Mouse (Mus musculus): Measurements from ENCODE around the gene Tdp1. TPM values are rescaled to one million over a fixed set of nuclear protein-coding genes. Genes with fewer than 3 reads are reported as not detected.

The Tdp1 gene
- total RNA-seq, 1 experiment: 27.5 TPM

DNA sequence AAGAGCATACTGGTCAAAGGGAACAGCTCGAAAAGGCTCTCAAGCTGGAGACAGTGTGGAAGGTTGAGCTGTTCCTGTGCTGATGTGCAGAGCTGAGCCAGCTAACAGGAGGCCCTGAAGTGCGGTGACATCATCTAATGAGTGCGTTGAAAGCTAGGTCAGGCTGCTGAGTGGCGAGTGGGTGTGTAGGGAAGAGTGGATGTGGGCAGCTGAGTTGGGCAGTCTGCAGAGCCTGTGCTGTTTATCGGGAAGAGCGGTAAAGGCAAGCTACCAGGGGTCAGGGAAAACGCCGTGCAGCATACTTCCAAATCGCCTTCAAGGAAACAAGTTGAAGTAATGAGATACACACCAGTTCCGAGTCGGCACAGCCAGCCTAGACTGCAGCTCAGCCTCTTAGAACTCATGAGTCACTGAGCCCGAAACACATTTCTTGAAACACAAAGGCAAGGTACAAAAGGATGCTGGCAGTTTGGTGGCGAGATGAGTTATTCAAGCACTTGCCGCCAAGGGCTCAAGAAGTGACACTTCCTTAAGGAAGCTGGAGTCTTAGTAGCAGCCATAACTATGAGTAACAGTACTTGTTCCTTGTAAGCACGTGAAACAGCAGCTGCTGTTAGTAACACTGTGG, 33.6 kb downstream of the Tdp1 start:
- peaks cover 26% of the 10 kb centered on the region for H3K36me3 ChIP-seq (ENCODE audit: control insufficient read depth, insufficient read depth, low read length, poor library complexity, severe bottlenecking)
- in situ Hi-C loops (cut with MboI; ENCODE audit: low sequenced_read_pairs in 2 of 2, unreplicated experiment in 2 of 2): no loop called here
- no peak overlapping the region for H3K27ac ChIP-seq (ENCODE audit: insufficient read depth, low read depth, low read length, poor library complexity, severe bottlenecking)
- DNase-seq (ENCODE audit: low read depth, low spot score): no peak
- no peak overlapping the region for H3K4me3 ChIP-seq (ENCODE audit: insufficient read depth in 1 of 2, low read depth in 1 of 2, low read length in 2 of 2, poor library complexity in 1 of 2, severe bottlenecking in 1 of 2)
- H3K9ac ChIP-seq (ENCODE audit: insufficient read depth, low read depth, low read length, poor library complexity, severe bottlenecking): no peak overlapping the region
- H3K4me1 ChIP-seq (ENCODE audit: control insufficient read depth in 2 of 2, insufficient read depth in 2 of 2, low read length in 2 of 2, poor library complexity in 1 of 2): no peaks in the 10 kb centered on the region
- H3K9me3 ChIP-seq (ENCODE audit: control insufficient read depth, insufficient read depth, low read depth, low read length): no peaks in the 10 kb centered on the region
- TF ChIP-seq ZC3H11A (IDR thresholded peaks at IDR 0.05; ENCODE audit: borderline replicate concordance, low read depth, low read length): no peak
- TF ChIP-seq CHD2 (IDR thresholded peaks at IDR 0.05; ENCODE audit: low read depth, low read length): no peak
- TF ChIP-seq HCFC1 (IDR thresholded peaks at IDR 0.05; ENCODE audit: borderline replicate concordance, insufficient read depth, low read length): no peak
- no peak for TF ChIP-seq MAFK (IDR thresholded peaks at IDR 0.05; ENCODE audit: insufficient read depth, low read depth, low read length)
- TF ChIP-seq ZNF384 (IDR thresholded peaks at IDR 0.05; ENCODE audit: low read depth, low read length): no peak

DNA sequence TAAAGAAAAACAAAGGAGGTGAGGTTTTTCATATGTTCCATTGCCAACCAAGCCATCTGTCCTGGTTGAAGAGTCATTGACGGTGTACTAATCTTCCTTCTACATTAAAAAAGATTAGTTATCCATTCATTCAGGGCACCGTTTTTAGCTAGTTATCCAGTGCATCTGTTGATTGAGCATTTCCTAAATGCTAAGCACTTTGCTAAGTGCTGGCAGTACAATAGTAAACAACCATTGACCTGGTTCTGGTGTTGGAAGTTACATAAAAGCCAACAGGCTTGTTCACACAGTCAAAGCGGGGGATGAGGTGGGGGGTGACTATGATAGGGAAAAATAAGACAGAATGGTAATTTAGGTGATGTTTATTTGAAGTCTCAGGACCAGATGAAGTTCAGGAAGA, 35.3 kb downstream of the Tdp1 start:
- H3K4me3 ChIP-seq (ENCODE audit: insufficient read depth in 1 of 2, low read depth in 1 of 2, low read length in 2 of 2, poor library complexity in 1 of 2, severe bottlenecking in 1 of 2): no peak overlapping the region
- no peak for DNase-seq (ENCODE audit: low read depth, low spot score)
- in situ Hi-C loops (cut with MboI; ENCODE audit: low sequenced_read_pairs in 2 of 2, unreplicated experiment in 2 of 2): no loop called here
- TF ChIP-seq ZNF384 (IDR thresholded peaks at IDR 0.05; ENCODE audit: low read depth, low read length): no peak
- no peak for TF ChIP-seq ZC3H11A (IDR thresholded peaks at IDR 0.05; ENCODE audit: borderline replicate concordance, low read depth, low read length)
- TF ChIP-seq HCFC1 (IDR thresholded peaks at IDR 0.05; ENCODE audit: borderline replicate concordance, insufficient read depth, low read length): no peak
- no peak for TF ChIP-seq MAFK (IDR thresholded peaks at IDR 0.05; ENCODE audit: insufficient read depth, low read depth, low read length)
- TF ChIP-seq CHD2 (IDR thresholded peaks at IDR 0.05; ENCODE audit: low read depth, low read length): no peak
- peaks cover 17% of the 10 kb centered on the region for H3K36me3 ChIP-seq (ENCODE audit: control insufficient read depth, insufficient read depth, low read length, poor library complexity, severe bottlenecking)
- no peaks in the 10 kb centered on the region for H3K9me3 ChIP-seq (ENCODE audit: control insufficient read depth, insufficient read depth, low read depth, low read length)
- H3K4me1 ChIP-seq (ENCODE audit: control insufficient read depth in 2 of 2, insufficient read depth in 2 of 2, low read length in 2 of 2, poor library complexity in 1 of 2): 0 out of 4 replicates have a peak, but pooled peaks cover 0 to 3% of the 10 kb centered on the region in 2 experiments
- no peak overlapping the region for H3K9ac ChIP-seq (ENCODE audit: insufficient read depth, low read depth, low read length, poor library complexity, severe bottlenecking)
- H3K27ac ChIP-seq (ENCODE audit: insufficient read depth, low read depth, low read length, poor library complexity, severe bottlenecking): no peak overlapping the region

DNA sequence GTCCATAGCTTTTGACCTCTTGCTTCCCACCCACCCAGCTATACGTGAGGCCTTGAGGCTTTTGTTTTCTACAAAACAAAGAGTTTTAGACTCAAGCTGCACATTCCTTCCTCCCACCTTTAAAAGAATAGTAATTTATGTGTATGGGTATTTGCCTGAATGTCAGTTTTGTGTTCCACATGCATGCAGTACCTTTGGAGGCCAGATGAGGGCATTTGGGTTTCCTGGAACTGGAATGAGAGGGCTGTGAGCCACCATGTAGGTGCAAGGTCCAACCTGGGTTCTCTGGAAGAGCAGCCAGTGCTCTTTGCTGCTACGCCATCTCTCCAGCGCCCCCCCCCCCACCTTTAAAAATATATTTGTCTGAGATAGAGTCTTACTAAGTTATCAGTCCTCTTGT, 36.7 kb downstream of the Tdp1 start:
- peaks cover 12% of the 10 kb centered on the region; the same call in 1 of the 2 replicates for H3K36me3 ChIP-seq (ENCODE audit: control insufficient read depth, insufficient read depth, low read length, poor library complexity, severe bottlenecking)
- TF ChIP-seq HCFC1 (IDR thresholded peaks at IDR 0.05; ENCODE audit: borderline replicate concordance, insufficient read depth, low read length): no peak
- TF ChIP-seq MAFK (IDR thresholded peaks at IDR 0.05; ENCODE audit: insufficient read depth, low read depth, low read length): no peak
- TF ChIP-seq CHD2 (IDR thresholded peaks at IDR 0.05; ENCODE audit: low read depth, low read length): no peak
- TF ChIP-seq ZC3H11A (IDR thresholded peaks at IDR 0.05; ENCODE audit: borderline replicate concordance, low read depth, low read length): no peak
- no peak for TF ChIP-seq ZNF384 (IDR thresholded peaks at IDR 0.05; ENCODE audit: low read depth, low read length)
- H3K4me1 ChIP-seq (ENCODE audit: control insufficient read depth in 2 of 2, insufficient read depth in 2 of 2, low read length in 2 of 2, poor library complexity in 1 of 2): 0 out of 4 replicates have a peak, but pooled peaks cover 0 to 3% of the 10 kb centered on the region in 2 experiments
- H3K9me3 ChIP-seq (ENCODE audit: control insufficient read depth, insufficient read depth, low read depth, low read length): no peaks in the 10 kb centered on the region
- H3K9ac ChIP-seq (ENCODE audit: insufficient read depth, low read depth, low read length, poor library complexity, severe bottlenecking): no peak overlapping the region
- H3K4me3 ChIP-seq (ENCODE audit: insufficient read depth in 1 of 2, low read depth in 1 of 2, low read length in 2 of 2, poor library complexity in 1 of 2, severe bottlenecking in 1 of 2): no peak overlapping the region
- no peak for DNase-seq (ENCODE audit: low read depth, low spot score)
- H3K27ac ChIP-seq (ENCODE audit: insufficient read depth, low read depth, low read length, poor library complexity, severe bottlenecking): no peak overlapping the region
- in situ Hi-C loops (cut with MboI; ENCODE audit: low sequenced_read_pairs in 2 of 2, unreplicated experiment in 2 of 2): no loop called here

DNA sequence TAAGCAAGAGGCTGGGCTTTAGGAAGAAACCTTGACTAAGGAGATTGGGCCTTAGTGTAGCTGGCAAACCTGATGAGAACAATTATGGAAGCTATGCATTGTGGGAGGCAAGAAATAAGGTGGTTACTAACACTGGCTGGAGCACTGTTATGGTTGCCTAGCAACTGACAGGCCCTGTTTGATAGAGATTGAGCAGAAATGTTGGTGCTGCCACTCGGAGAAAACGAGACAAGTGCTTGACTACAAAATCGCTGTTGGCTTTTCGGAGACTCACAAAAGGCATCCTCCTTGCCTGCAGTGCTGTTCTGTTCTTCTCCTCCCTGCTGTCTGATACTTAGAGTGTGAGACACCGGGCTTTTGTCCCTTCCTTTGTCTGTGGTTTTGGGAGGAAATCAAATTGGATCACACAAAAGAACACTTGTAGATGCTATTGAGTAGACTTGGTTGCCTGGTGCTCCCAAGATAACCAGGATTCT, 38.9 kb downstream of the Tdp1 start:
- no peak overlapping the region for H3K4me3 ChIP-seq (ENCODE audit: insufficient read depth in 1 of 2, low read depth in 1 of 2, low read length in 2 of 2, poor library complexity in 1 of 2, severe bottlenecking in 1 of 2)
- no peak overlapping the region for H3K9ac ChIP-seq (ENCODE audit: insufficient read depth, low read depth, low read length, poor library complexity, severe bottlenecking)
- H3K36me3 ChIP-seq (ENCODE audit: control insufficient read depth, insufficient read depth, low read length, poor library complexity, severe bottlenecking): peaks cover 8% of the 10 kb centered on the region; the same call in 1 of the 2 replicates
- no peak for DNase-seq (ENCODE audit: low read depth, low spot score)
- H3K4me1 ChIP-seq (ENCODE audit: control insufficient read depth in 2 of 2, insufficient read depth in 2 of 2, low read length in 2 of 2, poor library complexity in 1 of 2): 0 out of 4 replicates have a peak, but pooled peaks cover 0 to 3% of the 10 kb centered on the region in 2 experiments
- in situ Hi-C loops (cut with MboI; ENCODE audit: low sequenced_read_pairs in 2 of 2, unreplicated experiment in 2 of 2): no loop called here
- H3K27ac ChIP-seq (ENCODE audit: insufficient read depth, low read depth, low read length, poor library complexity, severe bottlenecking): no peak overlapping the region
- TF ChIP-seq HCFC1 (IDR thresholded peaks at IDR 0.05; ENCODE audit: borderline replicate concordance, insufficient read depth, low read length) (no peak), ZC3H11A (IDR thresholded peaks at IDR 0.05; ENCODE audit: borderline replicate concordance, low read depth, low read length) (no peak), MAFK (IDR thresholded peaks at IDR 0.05; ENCODE audit: insufficient read depth, low read depth, low read length) (no peak), ZNF384 (IDR thresholded peaks at IDR 0.05; ENCODE audit: low read depth, low read length) (no peak), CHD2 (IDR thresholded peaks at IDR 0.05; ENCODE audit: low read depth, low read length) (no peak)
- no peaks in the 10 kb centered on the region for H3K9me3 ChIP-seq (ENCODE audit: control insufficient read depth, insufficient read depth, low read depth, low read length)
